In the genomic region with DNA sequence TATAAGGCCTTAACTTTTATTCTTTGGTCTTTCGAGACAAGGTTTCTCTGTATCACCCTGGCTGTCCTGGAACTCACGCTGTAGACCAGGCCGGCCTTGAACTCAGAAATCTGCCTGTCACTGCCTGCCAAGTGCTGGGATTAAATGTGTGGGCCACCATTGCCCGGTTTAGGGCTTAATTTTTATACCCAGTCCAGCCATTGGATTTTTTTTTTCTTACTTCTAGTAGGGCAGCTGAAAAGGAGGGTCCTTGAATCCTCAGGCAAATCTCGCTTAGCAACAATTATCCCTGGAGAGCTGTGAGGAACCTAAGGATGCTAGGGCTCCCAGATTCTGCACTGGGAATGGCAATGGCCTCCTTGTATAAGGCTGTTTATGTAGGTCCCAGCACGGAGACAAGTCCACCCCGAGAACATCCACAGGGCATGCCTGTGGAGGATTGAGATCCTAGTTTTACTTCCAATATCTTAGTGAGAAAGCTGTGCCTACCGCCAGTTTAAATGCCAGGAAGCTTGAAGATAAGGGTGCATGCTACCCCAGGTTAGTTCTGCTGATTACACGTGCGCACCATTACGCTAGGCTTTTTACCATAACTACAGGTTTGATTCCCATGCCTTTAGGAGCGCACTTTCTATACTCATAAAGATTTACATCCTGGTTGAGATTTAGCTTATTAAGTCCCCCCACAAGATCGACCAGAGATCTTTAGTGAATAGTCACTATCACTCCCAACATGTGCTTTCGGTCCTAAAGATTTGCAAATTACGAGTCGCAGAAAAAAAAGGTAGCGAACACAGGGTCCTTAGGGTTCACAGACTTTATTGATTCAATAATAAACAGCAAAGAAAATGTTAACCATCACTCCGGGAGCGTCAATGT, we compare ENCODE assay signal across 8 mouse cellular contexts. TPM values are rescaled to one million over a fixed set of nuclear protein-coding genes. Genes with fewer than 3 reads are reported as not detected.
A peak's percentile ranks its signal among the peaks of the same experiment; 100 is the strongest.
DNase-seq lines count a peak whose midpoint lies in the region; ATAC-seq and TF ChIP-seq lines count a peak whose summit lies in the region.

No protein-coding gene starts in this region.

- peaks cover 6% of the 10 kb centered on the region for H3K36me3 ChIP-seq in spleen, adult 2 months (ENCODE audit: control insufficient read depth, insufficient read depth, low read length)
- H3K36me3 ChIP-seq in embryonic facial prominence, embryonic 15.5 days: peaks cover 15% of the 10 kb centered on the region
- peaks cover 9% of the 10 kb centered on the region for H3K36me3 ChIP-seq in limb, embryonic 15.5 days
- H3K36me3 ChIP-seq in stomach, embryonic 16.5 days (ENCODE audit: control insufficient read depth, insufficient read depth, low read length): no peaks in the 10 kb centered on the region

- no peak for TF ChIP-seq POLR2A in spleen, adult 2 months (IDR thresholded peaks at IDR 0.05; ENCODE audit: low read depth, low read length)

- no peak for TF ChIP-seq CTCF in spleen, adult 2 months (IDR thresholded peaks at IDR 0.05; ENCODE audit: extremely low read depth, insufficient read depth, insufficient read length, insufficient replicate concordance)

- intact Hi-C loops in left cerebral cortex, postnatal 36 days (cut with DNase I): loop anchor here (5.0 kb wide), 1 partner anchor 54 kb away; a partner anchor contains a TSS

- DNase-seq in spleen, adult 2 months (ENCODE audit: low read depth in 1 of 2, low spot score in 2 of 2): no peak
- DNase-seq in spleen, adult 18-20 months: no peak
- DNase-seq in left cerebral cortex, postnatal 36 days (ENCODE audit: low spot score in 2 of 2): no peak

- H3K27ac ChIP-seq in spleen, adult 2 months (ENCODE audit: insufficient read depth, low read length): peak overlapping the region; percentile 83
- peak overlapping the region; percentile 88 for H3K27ac ChIP-seq in embryonic facial prominence, embryonic 15.5 days (replicated peaks)
- peak overlapping the region; percentile 92 for H3K27ac ChIP-seq in limb, embryonic 15.5 days
- H3K27ac ChIP-seq in stomach, embryonic 16.5 days (ENCODE audit: low read length): peak overlapping the region; percentile 86

- H3K4me2 ChIP-seq in embryonic facial prominence, embryonic 15.5 days (replicated peaks): peak overlapping the region; percentile 70
- peak overlapping the region; percentile 67 for H3K4me2 ChIP-seq in limb, embryonic 15.5 days
- peak overlapping the region; percentile 83 for H3K4me2 ChIP-seq in stomach, embryonic 16.5 days (ENCODE audit: low read depth, low read length)

- no peaks in the 10 kb centered on the region for H3K9me3 ChIP-seq in embryonic facial prominence, embryonic 15.5 days (replicated peaks)
- H3K9me3 ChIP-seq in limb, embryonic 15.5 days: no peaks in the 10 kb centered on the region
- H3K9me3 ChIP-seq in stomach, embryonic 16.5 days (replicated peaks; ENCODE audit: control insufficient read depth, low read length): no peaks in the 10 kb centered on the region

- WGBS in spleen, adult 2 months: 24% methylated on average over 19 of the region's 19 CpGs
- 13% methylated on average over 19 of the region's 19 CpGs for WGBS in embryonic facial prominence, embryonic 15.5 days
- 14% methylated on average over 19 of the region's 19 CpGs for WGBS in limb, embryonic 15.5 days
- WGBS in stomach, embryonic 16.5 days: 13% methylated on average over 19 of the region's 19 CpGs

- peak overlapping the region; percentile 89 for H3K9ac ChIP-seq in embryonic facial prominence, embryonic 15.5 days
- H3K9ac ChIP-seq in limb, embryonic 15.5 days: peak overlapping the region; percentile 89
- peak overlapping the region; percentile 87 for H3K9ac ChIP-seq in stomach, embryonic 16.5 days (ENCODE audit: low read length)

- ATAC-seq in embryonic facial prominence, embryonic 15.5 days (ENCODE audit: insufficient number of reproducible peaks, low FRiP score, low TSS enrichment, low read depth): no peak
- ATAC-seq in limb, embryonic 15.5 days (ENCODE audit: insufficient number of reproducible peaks, low FRiP score, low TSS enrichment, low read depth): no peak
- no peak for ATAC-seq in stomach, embryonic 16.5 days (ENCODE audit: insufficient read depth, low FRiP score)
- no peak for ATAC-seq in inflammation-experienced regulatory T-cells, adult 6 months
- no peak for ATAC-seq in granulocyte monocyte progenitor cell, adult 5-6 weeks (replicated peaks; ENCODE audit: poor library complexity, severe bottlenecking)

- H3K27me3 ChIP-seq in spleen, adult 2 months (ENCODE audit: control insufficient read depth, insufficient read depth, low read length): no peaks in the 10 kb centered on the region
- H3K27me3 ChIP-seq in embryonic facial prominence, embryonic 15.5 days: no peaks in the 10 kb centered on the region
- no peaks in the 10 kb centered on the region for H3K27me3 ChIP-seq in limb, embryonic 15.5 days
- no peaks in the 10 kb centered on the region for H3K27me3 ChIP-seq in stomach, embryonic 16.5 days (ENCODE audit: control insufficient read depth, insufficient read depth, low read length)

- H3K4me1 ChIP-seq in spleen, adult 2 months (ENCODE audit: control insufficient read depth, insufficient read depth, insufficient read length): 0 out of 2 replicates have a peak, but pooled peaks cover 5% of the 10 kb centered on the region
- peaks cover 18% of the 10 kb centered on the region for H3K4me1 ChIP-seq in embryonic facial prominence, embryonic 15.5 days
- H3K4me1 ChIP-seq in limb, embryonic 15.5 days: peaks cover 16% of the 10 kb centered on the region
- H3K4me1 ChIP-seq in stomach, embryonic 16.5 days (ENCODE audit: control insufficient read depth, insufficient read depth, low read length): peaks cover 13% of the 10 kb centered on the region

- peak overlapping the region; percentile 75 for H3K4me3 ChIP-seq in spleen, adult 2 months (ENCODE audit: extremely low read depth, insufficient read depth, insufficient read length)
- peak overlapping the region; percentile 70 for H3K4me3 ChIP-seq in embryonic facial prominence, embryonic 15.5 days (replicated peaks)
- peak overlapping the region; percentile 64 for H3K4me3 ChIP-seq in limb, embryonic 15.5 days
- peak overlapping the region; percentile 74 for H3K4me3 ChIP-seq in stomach, embryonic 16.5 days (replicated peaks; ENCODE audit: low read length)

RNA-seq across cellular contexts. Expression of a gene that starts 0.8 kb away (rescaled TPM):
- 11.5 and 15.2 TPM in 2 replicates for polyA plus RNA-seq in spleen, adult 2 months (2012; rRNA removed)
- polyA plus RNA-seq in embryonic facial prominence, embryonic 15.5 days (2015; fragmentation: Nextera tagmentation; extraction: Ambion mirVana): 82.8 and 84.2 TPM in 2 replicates
- 76.8 and 80.9 TPM in 2 replicates for polyA plus RNA-seq in limb, embryonic 15.5 days (2015; fragmentation: Nextera tagmentation; extraction: Ambion mirVana)
- polyA plus RNA-seq in stomach, embryonic 16.5 days (2015; fragmentation: Nextera tagmentation; extraction: Ambion mirVana): 74.3 and 75.6 TPM in 2 replicates
- 100 to 1,000 TPM; 105 to 125 (median 114) TPM for polyA plus RNA-seq in inflammation-experienced regulatory T-cells, adult 6 months (2017; shearing (Covaris generic))
- 10 to 100 TPM; 21.6 to 26.6 TPM for total RNA-seq in left cerebral cortex, postnatal 36 days (2021)
- total RNA-seq in granulocyte monocyte progenitor cell, adult 5-6 weeks (2014; fragmentation: Nextera tagmentation): 70.2 and 82.4 TPM in 2 replicates
- total RNA-seq in granulocyte monocyte progenitor cell, adult 5-6 weeks (2017): 92.1 and 109 TPM in 2 replicates

RNA-seq across cellular contexts. Expression of a gene that starts 0.9 kb away (rescaled TPM):
- 1.2 TPM in 1 of 2 replicates, not detected in the other for polyA plus RNA-seq in spleen, adult 2 months (2012; rRNA removed)
- 0.24 TPM in 1 of 2 replicates, not detected in the other for polyA plus RNA-seq in embryonic facial prominence, embryonic 15.5 days (2015; fragmentation: Nextera tagmentation; extraction: Ambion mirVana)
- not detected in 2 replicates for polyA plus RNA-seq in limb, embryonic 15.5 days (2015; fragmentation: Nextera tagmentation; extraction: Ambion mirVana)
- 0.18 TPM in 1 of 2 replicates, not detected in the other for polyA plus RNA-seq in stomach, embryonic 16.5 days (2015; fragmentation: Nextera tagmentation; extraction: Ambion mirVana)
- 1 to 10 TPM in 1 of 3 experiments, not detected in 2; 1.1 TPM for polyA plus RNA-seq in inflammation-experienced regulatory T-cells, adult 6 months (2017; shearing (Covaris generic))
- total RNA-seq in left cerebral cortex, postnatal 36 days (2021): 1 to 10 TPM in 1 of 2 experiments, not detected in 1; 7.6 TPM
- not detected in 2 replicates for total RNA-seq in granulocyte monocyte progenitor cell, adult 5-6 weeks (2014; fragmentation: Nextera tagmentation)
- total RNA-seq in granulocyte monocyte progenitor cell, adult 5-6 weeks (2017): not detected in 2 replicates

RNA-seq across cellular contexts. Expression of a gene that starts 4.1 kb away (rescaled TPM):
- polyA plus RNA-seq in spleen, adult 2 months (2012; rRNA removed): not detected in 2 replicates
- not detected in 2 replicates for polyA plus RNA-seq in embryonic facial prominence, embryonic 15.5 days (2015; fragmentation: Nextera tagmentation; extraction: Ambion mirVana)
- not detected in 2 replicates for polyA plus RNA-seq in limb, embryonic 15.5 days (2015; fragmentation: Nextera tagmentation; extraction: Ambion mirVana)
- not detected in 2 replicates for polyA plus RNA-seq in stomach, embryonic 16.5 days (2015; fragmentation: Nextera tagmentation; extraction: Ambion mirVana)
- polyA plus RNA-seq in inflammation-experienced regulatory T-cells, adult 6 months (2017; shearing (Covaris generic)): not detected
- not detected for total RNA-seq in left cerebral cortex, postnatal 36 days (2021)
- total RNA-seq in granulocyte monocyte progenitor cell, adult 5-6 weeks (2014; fragmentation: Nextera tagmentation): not detected in 2 replicates
- total RNA-seq in granulocyte monocyte progenitor cell, adult 5-6 weeks (2017): not detected in 2 replicates

RNA-seq across cellular contexts. Expression of a gene that starts 4.3 kb away (rescaled TPM):
- 0.94 and 1.4 TPM in 2 replicates for polyA plus RNA-seq in spleen, adult 2 months (2012; rRNA removed)
- polyA plus RNA-seq in embryonic facial prominence, embryonic 15.5 days (2015; fragmentation: Nextera tagmentation; extraction: Ambion mirVana): 58.7 and 61.4 TPM in 2 replicates
- polyA plus RNA-seq in limb, embryonic 15.5 days (2015; fragmentation: Nextera tagmentation; extraction: Ambion mirVana): 69.3 and 76.7 TPM in 2 replicates
- 50.2 and 77.0 TPM in 2 replicates for polyA plus RNA-seq in stomach, embryonic 16.5 days (2015; fragmentation: Nextera tagmentation; extraction: Ambion mirVana)
- 100 to 1,000 TPM in 1 of 3 experiments, 10 to 100 TPM in 2; 92.4 to 104 (median 94.7) TPM for polyA plus RNA-seq in inflammation-experienced regulatory T-cells, adult 6 months (2017; shearing (Covaris generic))
- total RNA-seq in left cerebral cortex, postnatal 36 days (2021): 1 to 10 TPM; 4.8 to 5.0 TPM
- total RNA-seq in granulocyte monocyte progenitor cell, adult 5-6 weeks (2014; fragmentation: Nextera tagmentation): 49.4 and 65.5 TPM in 2 replicates
- total RNA-seq in granulocyte monocyte progenitor cell, adult 5-6 weeks (2017): 10.1 and 37.8 TPM in 2 replicates

RNA-seq across cellular contexts. Expression of a gene that starts 5.0 kb away (rescaled TPM):
- 21.2 and 27.5 TPM in 2 replicates for polyA plus RNA-seq in spleen, adult 2 months (2012; rRNA removed)
- 42.7 and 45.8 TPM in 2 replicates for polyA plus RNA-seq in embryonic facial prominence, embryonic 15.5 days (2015; fragmentation: Nextera tagmentation; extraction: Ambion mirVana)
- polyA plus RNA-seq in limb, embryonic 15.5 days (2015; fragmentation: Nextera tagmentation; extraction: Ambion mirVana): 38.6 and 42.0 TPM in 2 replicates
- 35.4 and 39.7 TPM in 2 replicates for polyA plus RNA-seq in stomach, embryonic 16.5 days (2015; fragmentation: Nextera tagmentation; extraction: Ambion mirVana)
- polyA plus RNA-seq in inflammation-experienced regulatory T-cells, adult 6 months (2017; shearing (Covaris generic)): 10 to 100 TPM in 2 of 3 experiments, 1 to 10 TPM in 1; 8.5 to 11.9 (median 10.4) TPM
- 10 to 100 TPM; 22.4 to 25.3 TPM for total RNA-seq in left cerebral cortex, postnatal 36 days (2021)
- total RNA-seq in granulocyte monocyte progenitor cell, adult 5-6 weeks (2014; fragmentation: Nextera tagmentation): 23.7 and 30.3 TPM in 2 replicates
- total RNA-seq in granulocyte monocyte progenitor cell, adult 5-6 weeks (2017): 11.6 and 13.5 TPM in 2 replicates
